Mouse (Mus musculus) cortical plate, adult 2 months (tissue): ENCODE measurements at regions not wholly inside any gene's neighbourhood (a gene's known extent, or its start where the extent isn't known, plus 50 kb on each side); places are given as distances from the start of the nearest gene placed in this dataset.

Source experiments
- CTCF ChIP-seq: fragments of 200-500 bp; IDR thresholded peaks from 2 replicates; pipeline ENCODE4 v1.5.1; 2011; ENCODE audit warnings: mild to moderate bottlenecking, control low read depth, low read length; ENCODE audit not compliant: insufficient read depth; ENCODE audit errors: extremely low read depth
- POLR2A ChIP-seq: fragments of 200-500 bp; IDR thresholded peaks from 2 replicates; pipeline ENCODE4 v1.6.1; 2011; ENCODE audit warnings: mild to moderate bottlenecking, low read length, control low read depth; ENCODE audit not compliant: insufficient read depth; ENCODE audit errors: extremely low read depth

DNA sequence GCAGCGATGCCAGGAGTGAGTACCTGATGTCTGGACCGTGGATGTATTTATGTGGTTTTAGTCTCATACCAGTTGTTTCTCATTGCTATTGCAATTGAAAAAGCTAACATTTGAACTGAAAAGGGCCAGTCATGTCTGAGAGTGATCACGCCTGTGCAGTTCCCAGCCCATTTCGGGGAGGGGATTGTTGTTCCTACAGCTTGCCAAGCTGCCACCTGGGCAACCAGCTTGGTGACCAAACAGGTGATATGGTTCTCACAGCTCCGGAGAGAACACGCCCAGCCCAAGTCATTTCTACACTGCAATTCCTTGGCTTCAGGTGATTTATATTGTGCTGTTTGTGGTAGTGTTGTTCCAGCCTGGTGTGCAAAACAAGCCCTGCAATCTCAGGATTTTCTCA lies 194.2 kb upstream of the Cited2 start:
- TF ChIP-seq CTCF (no peak), POLR2A (no peak)
